Mouse (Mus musculus): ENCODE data around the gene Slit1. TPM values are rescaled to one million over a fixed set of nuclear protein-coding genes. Genes with fewer than 3 reads are reported as not detected.

The Slit1 gene
- polyA plus RNA-seq (2015; fragmentation: Nextera tagmentation; extraction: Ambion mirVana): 0.45 and 0.68 TPM in 2 replicates

- under 1% methylated on average over 34 of the region's 44 CpGs for WGBS
- H3K36me3 ChIP-seq (ENCODE audit: control insufficient read depth, insufficient read depth, low read length): no peaks in the 10 kb centered on the region
- H3K9me3 ChIP-seq (ENCODE audit: control insufficient read depth, low read length): no peaks in the 10 kb centered on the region
- peak within 1 kb of the TSS; percentile 40; the same call in 1 of the 2 replicates for H3K9ac ChIP-seq (ENCODE audit: low read depth, low read length)
- H3K4me3 ChIP-seq (ENCODE audit: low read length): peak within 1 kb of the TSS; percentile 45
- H3K27ac ChIP-seq (ENCODE audit: low read length): no peak within 1 kb of the TSS
- H3K4me2 ChIP-seq (ENCODE audit: low read depth, low read length): peak within 1 kb of the TSS; percentile 80
- H3K4me1 ChIP-seq (ENCODE audit: control insufficient read depth, insufficient read depth, low read length): peaks cover 10% of the 10 kb centered on the region; the same call in 1 of the 2 replicates
- peaks cover 35% of the 10 kb centered on the region for H3K27me3 ChIP-seq (replicated peaks; ENCODE audit: control insufficient read depth, insufficient read depth, low read length)
- ATAC-seq: 0 out of 2 replicates have a peak, but pooled peaks have one; percentile 50
Observed at GRCm38 (mm10) chr19:41743396-41743795, at the start of gene Slit1. Slit1 (minus strand) TSS chr19:41743665.

- peak overlapping the region; percentile 60; the same call in 1 of the 2 replicates for H3K27ac ChIP-seq (ENCODE audit: low read length)
- H3K36me3 ChIP-seq (ENCODE audit: control insufficient read depth, insufficient read depth, low read length): no peaks in the 10 kb centered on the region
- H3K27me3 ChIP-seq (replicated peaks; ENCODE audit: control insufficient read depth, insufficient read depth, low read length): no peaks in the 10 kb centered on the region
- H3K9me3 ChIP-seq (ENCODE audit: control insufficient read depth, low read length): no peaks in the 10 kb centered on the region
- H3K9ac ChIP-seq (ENCODE audit: low read depth, low read length): no peak overlapping the region
- H3K4me3 ChIP-seq (ENCODE audit: low read length): no peak overlapping the region
- peak; percentile 51 for ATAC-seq
- H3K4me1 ChIP-seq (ENCODE audit: control insufficient read depth, insufficient read depth, low read length): peaks cover 13% of the 10 kb centered on the region
- 47% methylated on average over 1 of the region's 1 CpGs for WGBS
- no peak overlapping the region for H3K4me2 ChIP-seq (ENCODE audit: low read depth, low read length)
Observed at GRCm38 (mm10) chr19:41792934-41793486, 49.5 kb upstream of the Slit1 start.

GRCm38 (mm10) chr19:41791384-41791783 is 47.9 kb upstream of the Slit1 start:
- 93% methylated on average over 2 of the region's 2 CpGs for WGBS
- ATAC-seq: no peak

GRCm38 (mm10) chr19:41789110-41789961 is 45.9 kb upstream of the Slit1 start:
- H3K36me3 ChIP-seq (ENCODE audit: control insufficient read depth, insufficient read depth, low read length): peaks cover 12% of the 10 kb centered on the region
- H3K27me3 ChIP-seq (replicated peaks; ENCODE audit: control insufficient read depth, insufficient read depth, low read length): no peaks in the 10 kb centered on the region
- H3K9me3 ChIP-seq (ENCODE audit: control insufficient read depth, low read length): no peaks in the 10 kb centered on the region
- no peak overlapping the region for H3K9ac ChIP-seq (ENCODE audit: low read depth, low read length)
- 57% methylated on average over 10 of the region's 10 CpGs for WGBS
- no peak for ATAC-seq
- H3K4me2 ChIP-seq (ENCODE audit: low read depth, low read length): no peak overlapping the region
- no peak overlapping the region for H3K27ac ChIP-seq (ENCODE audit: low read length)
- peaks cover 4% of the 10 kb centered on the region; the same call in 1 of the 2 replicates for H3K4me1 ChIP-seq (ENCODE audit: control insufficient read depth, insufficient read depth, low read length)
- H3K4me3 ChIP-seq (ENCODE audit: low read length): no peak overlapping the region

More at GRCm38 (mm10) chr19:41791384-41791783, 47.9 kb upstream of the Slit1 start:
- Histone ChIP-seq H3K36me3 (ENCODE audit: control insufficient read depth, insufficient read depth, low read length) (peaks cover 2% of the 10 kb centered on the region; the same call in 1 of the 2 replicates), H3K4me3 (ENCODE audit: low read length) (no peak overlapping the region), H3K27me3 (replicated peaks; ENCODE audit: control insufficient read depth, insufficient read depth, low read length) (no peaks in the 10 kb centered on the region), H3K9ac (ENCODE audit: low read depth, low read length) (no peak overlapping the region), H3K4me2 (ENCODE audit: low read depth, low read length) (no peak overlapping the region), H3K9me3 (ENCODE audit: control insufficient read depth, low read length) (no peaks in the 10 kb centered on the region), H3K4me1 (ENCODE audit: control insufficient read depth, insufficient read depth, low read length) (peaks cover 10% of the 10 kb centered on the region), H3K27ac (ENCODE audit: low read length) (no peak overlapping the region)

- peaks cover 12% of the 10 kb centered on the region for H3K36me3 ChIP-seq (ENCODE audit: control insufficient read depth, insufficient read depth, low read length)
- no peak overlapping the region for H3K4me3 ChIP-seq (ENCODE audit: low read length)
- no peak overlapping the region for H3K9ac ChIP-seq (ENCODE audit: low read depth, low read length)
- ATAC-seq: no peak
- no peaks in the 10 kb centered on the region for H3K27me3 ChIP-seq (replicated peaks; ENCODE audit: control insufficient read depth, insufficient read depth, low read length)
- no peaks in the 10 kb centered on the region for H3K9me3 ChIP-seq (ENCODE audit: control insufficient read depth, low read length)
- H3K4me1 ChIP-seq (ENCODE audit: control insufficient read depth, insufficient read depth, low read length): no peaks in the 10 kb centered on the region
- 98% methylated on average over 1 of the region's 1 CpGs for WGBS
- no peak overlapping the region for H3K4me2 ChIP-seq (ENCODE audit: low read depth, low read length)
- no peak overlapping the region for H3K27ac ChIP-seq (ENCODE audit: low read length)
Observed at GRCm38 (mm10) chr19:41786896-41787295, 43.4 kb upstream of the Slit1 start.

GRCm38 (mm10) chr19:41777514-41777913 is 34.0 kb upstream of the Slit1 start:
- H3K36me3 ChIP-seq (ENCODE audit: control insufficient read depth, insufficient read depth, low read length): peaks cover 13% of the 10 kb centered on the region; the same call in 1 of the 2 replicates
- H3K4me3 ChIP-seq (ENCODE audit: low read length): no peak overlapping the region
- no peak for ATAC-seq
- H3K4me2 ChIP-seq (ENCODE audit: low read depth, low read length): no peak overlapping the region
- 87% methylated on average over 6 of the region's 6 CpGs for WGBS
- H3K4me1 ChIP-seq (ENCODE audit: control insufficient read depth, insufficient read depth, low read length): no peaks in the 10 kb centered on the region
- H3K9me3 ChIP-seq (ENCODE audit: control insufficient read depth, low read length): no peaks in the 10 kb centered on the region
- H3K27ac ChIP-seq (ENCODE audit: low read length): no peak overlapping the region
- no peak overlapping the region for H3K9ac ChIP-seq (ENCODE audit: low read depth, low read length)
- H3K27me3 ChIP-seq (replicated peaks; ENCODE audit: control insufficient read depth, insufficient read depth, low read length): no peaks in the 10 kb centered on the region

- no peaks in the 10 kb centered on the region for H3K27me3 ChIP-seq (replicated peaks; ENCODE audit: control insufficient read depth, insufficient read depth, low read length)
- WGBS: 91% methylated on average over 7 of the region's 7 CpGs
- H3K27ac ChIP-seq (ENCODE audit: low read length): no peak overlapping the region
- H3K36me3 ChIP-seq (ENCODE audit: control insufficient read depth, insufficient read depth, low read length): 0 out of 2 replicates have a peak, but pooled peaks cover 6% of the 10 kb centered on the region
- no peak overlapping the region for H3K4me2 ChIP-seq (ENCODE audit: low read depth, low read length)
- no peak for ATAC-seq
- no peak overlapping the region for H3K4me3 ChIP-seq (ENCODE audit: low read length)
- H3K9ac ChIP-seq (ENCODE audit: low read depth, low read length): no peak overlapping the region
- no peaks in the 10 kb centered on the region for H3K9me3 ChIP-seq (ENCODE audit: control insufficient read depth, low read length)
- no peaks in the 10 kb centered on the region for H3K4me1 ChIP-seq (ENCODE audit: control insufficient read depth, insufficient read depth, low read length)
Observed at GRCm38 (mm10) chr19:41768711-41769110, 25.2 kb upstream of the Slit1 start.

- H3K4me2 ChIP-seq (ENCODE audit: low read depth, low read length): no peak overlapping the region
- H3K36me3 ChIP-seq (ENCODE audit: control insufficient read depth, insufficient read depth, low read length): no peaks in the 10 kb centered on the region
- ATAC-seq: no peak
- no peak overlapping the region for H3K27ac ChIP-seq (ENCODE audit: low read length)
- no peak overlapping the region for H3K4me3 ChIP-seq (ENCODE audit: low read length)
- WGBS: 88% methylated on average over 5 of the region's 5 CpGs
- H3K4me1 ChIP-seq (ENCODE audit: control insufficient read depth, insufficient read depth, low read length): no peaks in the 10 kb centered on the region
- H3K9ac ChIP-seq (ENCODE audit: low read depth, low read length): no peak overlapping the region
- H3K27me3 ChIP-seq (replicated peaks; ENCODE audit: control insufficient read depth, insufficient read depth, low read length): no peaks in the 10 kb centered on the region
- no peaks in the 10 kb centered on the region for H3K9me3 ChIP-seq (ENCODE audit: control insufficient read depth, low read length)
Observed at GRCm38 (mm10) chr19:41766628-41767027, 23.2 kb upstream of the Slit1 start.

GRCm38 (mm10) chr19:41763870-41764660 is 20.6 kb upstream of the Slit1 start:
- H3K4me2 ChIP-seq (ENCODE audit: low read depth, low read length): no peak overlapping the region
- 32% methylated on average over 12 of the region's 12 CpGs for WGBS
- no peak overlapping the region for H3K27ac ChIP-seq (ENCODE audit: low read length)

More at GRCm38 (mm10) chr19:41763870-41764660, 20.6 kb upstream of the Slit1 start:
- no peaks in the 10 kb centered on the region for H3K36me3 ChIP-seq (ENCODE audit: control insufficient read depth, insufficient read depth, low read length)
- no peak overlapping the region for H3K9ac ChIP-seq (ENCODE audit: low read depth, low read length)
- H3K4me3 ChIP-seq (ENCODE audit: low read length): no peak overlapping the region
- no peaks in the 10 kb centered on the region for H3K9me3 ChIP-seq (ENCODE audit: control insufficient read depth, low read length)
- no peaks in the 10 kb centered on the region for H3K4me1 ChIP-seq (ENCODE audit: control insufficient read depth, insufficient read depth, low read length)
- ATAC-seq: peak; percentile 79
- no peaks in the 10 kb centered on the region for H3K27me3 ChIP-seq (replicated peaks; ENCODE audit: control insufficient read depth, insufficient read depth, low read length)

Measured in intestine, embryonic 16.5 days (tissue).